Mouse (Mus musculus): Measurements from ENCODE around the gene Rex2.
"Not testable (repeated sequence)": the region's sequence is repeated elsewhere in the genome, so short reads cannot be mapped to it uniquely, and the experiment has no call there.

GRCm38 (mm10) chr4:147101666-147102626, 80.3 kb downstream of the Rex2 start:
- TF ChIP-seq POLR2A (IDR thresholded peaks at IDR 0.05; ENCODE audit: borderline replicate concordance, extremely low read depth, low read depth, low read length); CTCF (IDR thresholded peaks at IDR 0.05; ENCODE audit: insufficient read depth, low read length): not testable (repeated sequence)
